Mouse (Mus musculus) ES-Bruce4 (cell line): Measurements from ENCODE around the gene A930018P22Rik. TPM values are rescaled to one million over a fixed set of nuclear protein-coding genes. Genes with fewer than 3 reads are reported as not detected.

Experiments used
- H3K27ac ChIP-seq: 2 replicates; pipeline ENCODE4 v1.5.1; 2012; ENCODE audit warnings: low read length, inconsistent platforms; ENCODE audit not compliant: insufficient read depth
- H3K27me3 ChIP-seq: 2 replicates; pipeline ENCODE4 v1.6.1; 2012; ENCODE audit warnings: mild to moderate bottlenecking, low read length, inconsistent platforms; ENCODE audit not compliant: control insufficient read depth, poor library complexity, insufficient read depth, severe bottlenecking
- H3K36me3 ChIP-seq: 2 replicates; pipeline ENCODE4 v1.6.1; 2012; ENCODE audit warnings: inconsistent platforms, mild to moderate bottlenecking, low read length, moderate library complexity; ENCODE audit not compliant: control insufficient read depth, poor library complexity, insufficient read depth, severe bottlenecking
- H3K4me1 ChIP-seq: one replicate; pipeline ENCODE4 v1.8.1; 2011; ENCODE audit warnings: low read length; ENCODE audit not compliant: control insufficient read depth, insufficient read depth
- H3K4me3 ChIP-seq: 2 replicates; pipeline ENCODE4 v1.5.1; 2011; ENCODE audit warnings: low read depth, mild to moderate bottlenecking, low read length
- H3K9ac ChIP-seq: 2 replicates; pipeline ENCODE4 v1.6.1; 2012; ENCODE audit warnings: low read depth, mild to moderate bottlenecking, inconsistent platforms; ENCODE audit not compliant: poor library complexity, severe bottlenecking
- H3K9me3 ChIP-seq: replicated peaks from 2 replicates; pipeline ENCODE4 v1.6.1; 2012; ENCODE audit warnings: mild to moderate bottlenecking, low read length, inconsistent platforms; ENCODE audit not compliant: control insufficient read depth, poor library complexity, insufficient read depth, severe bottlenecking
- CTCF ChIP-seq: IDR thresholded peaks from one replicate; pipeline ENCODE4 v1.8.1; 2011; ENCODE audit warnings: low read depth, low read length
- EP300 ChIP-seq: IDR thresholded peaks from 2 replicates; pipeline ENCODE4 v1.6.1; 2011; ENCODE audit warnings: low read depth, low read length; ENCODE audit not compliant: insufficient read depth
- POLR2A ChIP-seq: IDR thresholded peaks from one replicate; pipeline ENCODE4 v1.8.1; 2011; ENCODE audit warnings: low read length; ENCODE audit not compliant: insufficient read depth
- polyA plus RNA-seq: library from polyadenylated mRNA; stranded (reverse); fragments of >200 nt; gene quantifications from 2 replicates; pipeline ENCODE4 v1.2.4, GENCODE M21; 2011; ENCODE audit warnings: low read depth; ENCODE audit not compliant: missing spikeins, insufficient read depth, insufficient read length

Gene A930018P22Rik
- polyA plus RNA-seq, 1 experiment = not detected

DNA sequence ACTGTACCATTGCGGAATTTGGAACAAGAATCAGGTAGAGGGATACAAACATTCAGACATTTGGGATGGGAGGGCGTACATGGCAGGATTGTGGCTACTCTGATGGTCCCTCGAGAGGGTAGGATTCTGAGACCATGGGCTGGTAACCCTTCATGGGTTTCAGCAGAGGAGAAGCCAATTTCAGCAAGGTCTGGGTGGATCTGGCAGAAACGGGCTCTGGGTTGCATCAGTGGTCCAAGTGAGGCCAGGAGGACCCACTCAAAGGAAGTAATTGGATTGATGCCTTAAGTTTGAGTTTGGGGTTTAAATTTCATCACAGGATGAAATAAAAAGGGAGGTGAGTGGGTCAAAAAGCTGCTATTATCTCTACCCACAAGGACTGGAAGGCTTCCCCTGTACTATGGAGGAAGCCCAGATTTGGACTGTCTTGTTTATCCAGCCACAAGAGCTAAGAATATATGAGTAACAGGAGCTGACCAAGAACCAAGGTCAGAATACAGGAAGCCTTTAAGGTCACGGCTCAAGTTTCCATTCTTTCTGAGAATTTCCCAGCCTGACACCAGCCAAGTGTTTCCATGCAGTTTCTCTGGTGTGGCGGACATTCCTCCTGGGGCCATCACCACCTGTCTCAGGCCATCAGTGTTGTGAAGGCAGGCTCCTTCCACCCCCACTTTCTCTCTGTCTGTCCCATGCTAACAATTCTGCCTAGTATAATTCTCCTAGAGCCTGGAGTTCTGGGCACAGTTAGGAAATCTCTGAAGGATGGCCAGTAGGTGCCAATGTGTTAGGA is 28.2 kb downstream of the A930018P22Rik start:
- Histone ChIP-seq H3K4me3 (no peak overlapping the region), H3K36me3 (no peaks in the 10 kb centered on the region), H3K9me3 (no peaks in the 10 kb centered on the region; the same call in 1 of the 2 replicates), H3K27ac (no peak overlapping the region), H3K27me3 (no peaks in the 10 kb centered on the region), H3K4me1 (no peaks in the 10 kb centered on the region), H3K9ac (no peak overlapping the region)
- no peak for TF ChIP-seq POLR2A
- no peak for TF ChIP-seq CTCF
- no peak for TF ChIP-seq EP300

DNA sequence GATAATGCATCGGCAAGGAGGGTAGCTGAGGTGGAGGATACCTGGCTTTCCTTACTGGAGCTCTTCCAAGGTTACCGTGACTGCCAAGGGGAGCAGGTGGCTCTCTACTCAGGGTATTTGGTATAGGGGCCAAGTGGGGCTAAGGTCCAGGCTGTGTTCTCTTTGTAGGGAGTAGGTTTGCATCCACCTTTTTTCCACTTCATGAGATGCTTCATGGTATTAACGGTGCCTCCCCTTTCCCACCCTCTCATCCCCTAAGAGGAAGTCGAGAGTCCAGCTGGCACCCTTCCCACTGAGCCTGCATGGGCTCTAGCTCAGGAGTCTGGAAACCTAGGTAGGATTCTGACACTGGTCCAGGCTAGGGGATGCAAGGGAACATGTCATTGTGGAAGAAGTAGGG is 30.8 kb downstream of the A930018P22Rik start:
- TF ChIP-seq POLR2A = no peak
- no peak for TF ChIP-seq CTCF
- Histone ChIP-seq H3K36me3 (no peaks in the 10 kb centered on the region), H3K4me1 (no peaks in the 10 kb centered on the region), H3K9me3 (no peaks in the 10 kb centered on the region), H3K27ac (no peak overlapping the region), H3K4me3 (no peak overlapping the region), H3K27me3 (no peaks in the 10 kb centered on the region), H3K9ac (no peak overlapping the region)

DNA sequence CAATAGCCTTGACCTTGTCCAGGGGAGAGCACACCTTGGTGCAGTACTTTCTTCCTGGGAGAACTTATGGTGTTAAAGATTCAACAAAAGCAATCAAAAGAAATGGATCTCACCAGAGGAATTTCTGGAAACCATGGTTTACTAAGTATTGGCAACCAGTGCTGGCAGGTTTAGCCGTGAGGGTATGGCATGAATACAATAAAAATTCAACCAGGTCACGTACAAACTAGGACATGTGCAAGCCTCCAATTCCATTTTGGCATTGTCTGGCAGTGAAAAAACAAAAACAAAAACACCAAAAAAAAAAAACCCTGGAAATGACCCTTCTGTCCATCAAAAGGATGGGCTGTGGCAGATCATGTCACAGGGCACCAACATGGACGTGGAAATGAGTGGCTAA is 31.3 kb downstream of the A930018P22Rik start:
- Histone ChIP-seq H3K27me3 (no peaks in the 10 kb centered on the region), H3K4me3 (no peak overlapping the region), H3K9me3 (no peaks in the 10 kb centered on the region), H3K9ac (no peak overlapping the region), H3K36me3 (no peaks in the 10 kb centered on the region), H3K4me1 (no peaks in the 10 kb centered on the region), H3K27ac (no peak overlapping the region)
- TF ChIP-seq EP300 = no peak
- no peak for TF ChIP-seq POLR2A
- TF ChIP-seq CTCF = no peak

DNA sequence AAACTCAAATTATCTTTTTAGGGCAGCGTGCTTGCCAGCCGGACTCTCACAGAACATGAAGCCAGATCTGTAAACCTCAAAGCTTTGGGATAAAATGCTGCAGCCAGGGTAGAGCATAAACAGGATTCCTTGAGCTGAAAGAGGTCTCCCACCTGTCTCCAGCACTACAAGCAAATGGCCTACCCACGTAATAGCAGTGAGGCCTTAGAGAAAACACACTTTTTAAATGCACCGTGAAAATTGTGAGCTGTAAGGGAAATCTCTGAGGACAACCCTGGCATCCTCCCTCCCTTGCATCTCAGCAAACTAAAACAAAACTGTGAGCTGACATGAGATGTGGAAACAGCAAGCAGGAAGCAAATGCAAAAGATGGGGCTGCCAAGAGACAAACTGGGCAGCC is 35.3 kb downstream of the A930018P22Rik start:
- no peaks in the 10 kb centered on the region for H3K27me3 ChIP-seq
- H3K9ac ChIP-seq = no peak overlapping the region
- no peak overlapping the region for H3K27ac ChIP-seq
- TF ChIP-seq POLR2A = no peak
- no peak for TF ChIP-seq CTCF
- TF ChIP-seq EP300 = no peak
- H3K9me3 ChIP-seq = no peaks in the 10 kb centered on the region
- no peaks in the 10 kb centered on the region for H3K36me3 ChIP-seq
- H3K4me3 ChIP-seq = no peak overlapping the region
- H3K4me1 ChIP-seq = no peaks in the 10 kb centered on the region

DNA sequence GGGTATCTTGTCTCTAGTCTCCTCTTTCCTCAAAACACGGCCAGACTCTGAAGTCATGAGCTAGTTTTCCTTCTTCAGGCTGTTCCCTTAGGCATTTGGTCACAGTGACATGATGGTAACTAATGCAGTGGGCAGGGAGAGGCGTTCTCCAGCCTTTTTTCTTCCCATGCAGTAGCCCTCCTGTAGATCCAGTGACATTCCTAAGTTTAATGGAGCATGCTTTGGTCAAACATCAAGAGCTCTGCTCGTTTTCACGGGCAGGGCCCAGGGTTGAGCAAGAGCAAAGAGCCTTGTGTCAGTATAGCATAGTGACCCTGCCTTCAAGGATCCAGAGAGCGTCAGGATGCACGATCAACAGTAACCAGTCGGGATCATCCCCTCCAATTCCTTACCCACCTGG is 40.8 kb downstream of the A930018P22Rik start:
- H3K4me3 ChIP-seq = no peak overlapping the region
- H3K4me1 ChIP-seq = no peaks in the 10 kb centered on the region
- no peaks in the 10 kb centered on the region for H3K36me3 ChIP-seq
- no peaks in the 10 kb centered on the region; the same call in 1 of the 2 replicates for H3K27me3 ChIP-seq
- H3K9ac ChIP-seq = no peak overlapping the region
- no peak overlapping the region for H3K27ac ChIP-seq
- H3K9me3 ChIP-seq = no peaks in the 10 kb centered on the region
- TF ChIP-seq POLR2A (no peak), CTCF (no peak), EP300 (no peak)

DNA sequence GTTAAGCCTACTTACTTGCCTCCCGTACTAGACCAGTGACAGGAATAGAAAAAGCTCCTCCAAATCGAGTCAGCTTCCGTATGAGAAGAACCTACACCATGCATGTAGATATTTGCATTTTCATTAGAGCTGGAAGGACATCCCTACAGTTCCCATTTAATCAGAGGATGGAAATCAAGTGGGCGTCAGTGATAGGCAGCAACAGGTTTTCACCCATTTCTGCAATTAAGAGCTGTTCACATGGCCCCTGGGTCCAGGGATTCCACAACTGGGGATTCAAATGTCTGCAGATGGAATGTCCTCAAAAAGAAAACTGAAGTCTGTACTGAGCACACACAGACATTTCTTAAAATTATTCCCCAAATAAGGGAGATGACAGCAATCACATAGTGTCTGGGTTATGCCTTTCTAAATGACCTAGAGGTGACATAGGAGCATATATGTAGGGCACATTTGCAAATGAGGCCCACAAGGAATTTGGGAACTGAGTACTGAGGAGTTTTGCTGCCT is 41.5 kb downstream of the A930018P22Rik start:
- Histone ChIP-seq H3K9me3 (no peaks in the 10 kb centered on the region), H3K27ac (no peak overlapping the region), H3K4me1 (no peaks in the 10 kb centered on the region), H3K36me3 (no peaks in the 10 kb centered on the region), H3K4me3 (no peak overlapping the region), H3K27me3 (no peaks in the 10 kb centered on the region; the same call in 1 of the 2 replicates), H3K9ac (no peak overlapping the region)
- no peak for TF ChIP-seq POLR2A
- no peak for TF ChIP-seq EP300
- TF ChIP-seq CTCF = no peak
